Mouse (Mus musculus): ENCODE data around the gene Map4k3.

Gene Map4k3

DNA sequence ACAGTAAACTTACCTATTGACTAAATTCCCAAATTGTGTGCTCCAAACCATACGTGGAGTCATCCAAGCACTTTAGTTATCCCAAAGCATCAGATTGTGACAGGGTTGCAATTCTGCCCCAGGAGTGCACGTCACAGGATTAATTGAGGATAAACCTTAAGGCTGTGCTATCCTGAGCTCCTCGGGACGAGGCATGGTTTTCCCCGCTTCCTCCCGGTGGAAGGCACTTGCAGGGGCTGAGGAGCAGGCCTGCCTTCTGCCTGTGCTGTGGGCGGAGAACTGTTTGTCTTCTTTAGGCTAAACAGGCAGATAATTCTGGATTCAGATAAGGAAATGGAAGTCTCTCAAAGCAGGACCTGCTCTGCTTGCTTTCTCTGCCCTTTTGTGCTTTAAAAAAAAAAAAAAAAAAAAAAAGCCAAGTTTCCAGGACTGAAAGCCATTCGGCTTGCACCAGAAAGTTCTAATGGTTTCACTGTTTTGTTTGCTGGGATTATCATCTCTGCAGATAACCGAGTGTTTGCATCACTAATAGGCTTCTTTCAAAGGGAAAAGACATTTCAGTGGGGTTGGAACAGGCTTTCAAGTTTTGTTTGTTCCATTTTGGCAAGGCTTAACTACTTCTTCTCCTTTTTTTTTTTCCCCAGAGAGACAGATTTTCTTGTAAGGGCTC, 930 bp upstream of the Map4k3 start:
- peak; percentile 22 for DNase-seq

DNA sequence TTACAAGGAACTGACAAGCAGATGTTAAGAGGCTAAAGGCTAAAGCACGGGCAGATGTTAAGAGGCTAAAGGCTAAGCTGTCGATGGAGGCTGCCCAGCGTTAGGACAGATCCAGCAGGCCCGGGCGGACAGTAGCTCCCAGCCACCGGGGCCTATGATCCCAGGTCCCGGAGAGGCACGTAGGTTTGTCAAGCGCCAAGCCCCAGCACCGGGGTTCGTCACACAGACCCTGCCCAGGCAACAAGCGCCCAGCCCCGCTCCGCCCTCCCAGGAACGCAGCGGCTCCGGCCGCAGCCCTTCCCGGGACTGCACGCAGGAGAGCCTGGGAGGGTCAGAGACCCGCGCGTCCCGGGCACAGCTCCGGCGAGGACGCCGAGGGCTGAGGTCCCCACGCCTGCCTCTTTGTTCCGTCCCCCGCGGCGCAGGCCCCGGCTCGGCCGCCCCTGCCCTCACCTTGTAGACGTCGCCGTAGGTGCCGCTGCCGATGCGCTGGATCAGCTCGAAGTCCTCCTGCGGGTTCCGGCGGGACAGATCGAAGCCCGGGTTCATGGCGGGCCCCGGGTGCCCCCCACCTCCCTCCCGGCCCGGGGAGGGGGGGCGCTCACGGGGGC, 839 bp downstream of the Map4k3 start:
- peak; percentile 68 for DNase-seq

DNA sequence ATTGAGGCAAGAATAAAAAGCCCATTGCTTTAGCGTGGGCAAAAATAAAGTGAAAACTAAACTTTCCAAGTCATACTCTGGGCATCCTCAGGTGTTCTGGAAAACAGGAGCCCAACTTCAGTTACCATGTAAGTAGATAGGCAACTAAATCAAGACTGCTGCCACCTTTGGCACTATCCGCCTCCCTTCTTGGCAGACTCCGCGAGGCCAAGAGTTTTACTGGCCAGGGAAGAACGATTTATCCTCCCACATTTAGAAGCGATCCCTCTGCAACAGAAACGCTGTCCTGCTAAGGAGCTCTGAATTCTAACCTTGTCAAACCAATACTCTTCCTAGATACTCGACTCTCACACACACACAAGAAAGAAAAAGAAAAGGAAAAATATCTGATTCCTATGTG, 1.5 kb downstream of the Map4k3 start:
- DNase-seq = peak; percentile 25

DNA sequence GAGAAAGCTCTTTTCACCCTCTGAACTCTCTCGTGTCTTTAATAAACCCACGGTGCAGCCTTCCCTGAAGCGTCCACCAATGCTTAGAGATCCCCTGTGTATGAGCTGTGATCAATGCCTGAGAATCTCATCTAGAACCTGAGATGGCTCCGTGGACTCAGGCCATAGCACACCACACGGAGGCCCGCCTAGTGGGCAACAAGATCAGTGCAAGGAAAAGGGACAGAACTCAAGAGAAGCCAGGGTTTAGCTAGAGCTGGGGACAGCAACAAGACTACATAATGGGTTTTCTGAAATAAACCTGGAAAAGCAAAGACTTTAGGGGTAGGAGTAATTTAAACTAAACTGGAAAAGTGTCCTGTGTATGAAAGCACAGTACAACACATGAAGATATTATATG, 5.2 kb downstream of the Map4k3 start:
- DNase-seq = no peak

DNA sequence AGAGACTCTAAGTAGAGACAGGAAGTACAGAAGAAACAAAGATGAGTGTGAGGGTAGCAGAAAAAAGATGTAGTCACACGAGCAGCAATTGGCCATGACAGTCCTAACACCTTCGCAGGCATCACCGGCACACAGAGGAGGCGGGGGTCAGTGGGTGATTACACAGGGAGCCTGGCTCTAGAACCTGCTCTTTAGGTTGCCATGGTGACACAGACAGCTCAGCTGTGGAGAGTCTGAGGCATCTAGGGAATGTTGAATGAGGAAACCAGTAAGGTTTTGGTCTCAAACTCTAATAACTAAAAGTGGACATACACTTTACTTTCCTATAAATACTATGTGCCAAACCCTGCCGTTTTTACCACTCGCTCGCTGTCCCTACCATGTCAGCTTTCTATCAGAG, 6.6 kb downstream of the Map4k3 start:
- peak; percentile 25 for DNase-seq

DNA sequence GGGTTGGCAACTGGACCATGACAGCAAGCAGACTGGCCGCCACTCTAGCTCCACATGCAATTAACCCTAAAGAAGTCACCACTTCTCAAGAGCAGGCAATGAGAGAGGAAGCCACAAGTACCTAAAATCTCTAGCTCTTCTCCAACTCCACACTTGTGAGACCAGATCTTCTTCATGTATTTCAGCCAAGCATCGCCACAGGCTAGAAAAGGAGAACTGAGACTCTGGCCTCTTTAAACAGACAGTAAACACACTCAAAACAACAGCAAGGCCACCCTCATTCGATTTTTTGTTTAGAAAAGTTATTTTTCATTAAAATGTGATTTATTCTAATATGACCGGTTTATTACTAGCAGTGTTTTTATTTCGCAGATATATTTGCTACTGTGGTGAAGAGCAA, 9.0 kb downstream of the Map4k3 start:
- no peak for DNase-seq

DNA sequence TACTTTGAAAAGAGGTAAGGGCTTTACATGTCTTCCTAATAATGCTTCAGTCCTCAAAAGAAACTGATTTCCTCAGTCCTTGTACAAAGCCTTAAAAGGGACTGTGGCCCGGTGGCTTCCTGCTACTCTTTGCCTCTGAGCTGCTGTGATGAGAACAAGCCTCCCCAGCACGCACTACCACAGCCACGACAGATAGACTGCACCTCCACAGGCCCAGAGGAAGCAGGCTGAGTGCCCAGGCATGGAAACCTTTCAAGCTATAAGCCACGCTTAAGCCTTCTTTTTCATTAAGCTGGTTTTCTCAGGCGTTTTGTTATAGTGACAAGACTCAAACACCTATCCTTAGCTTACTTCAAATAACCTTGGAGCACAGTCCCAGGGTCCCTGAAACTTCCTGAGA, 10.0 kb downstream of the Map4k3 start:
- DNase-seq = no peak

DNA sequence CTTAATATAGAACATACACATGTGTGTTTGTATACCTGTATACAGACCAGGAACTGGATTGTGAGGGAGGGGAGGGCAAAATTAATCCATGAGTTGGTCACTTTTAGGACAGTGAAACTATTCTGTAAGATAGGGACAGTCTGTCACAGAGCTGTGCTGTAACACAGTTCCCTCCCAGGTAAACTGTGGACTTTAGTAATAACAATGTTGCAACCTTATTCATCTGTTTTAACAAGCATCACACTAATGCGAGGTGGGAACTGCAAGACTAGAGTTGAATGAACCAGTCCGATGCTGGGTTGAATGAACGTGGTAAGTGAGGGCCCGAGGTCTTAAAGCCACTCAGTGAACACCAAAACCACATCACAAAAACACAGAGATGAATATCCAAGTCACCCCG, 14.7 kb downstream of the Map4k3 start:
- DNase-seq = no peak

DNA sequence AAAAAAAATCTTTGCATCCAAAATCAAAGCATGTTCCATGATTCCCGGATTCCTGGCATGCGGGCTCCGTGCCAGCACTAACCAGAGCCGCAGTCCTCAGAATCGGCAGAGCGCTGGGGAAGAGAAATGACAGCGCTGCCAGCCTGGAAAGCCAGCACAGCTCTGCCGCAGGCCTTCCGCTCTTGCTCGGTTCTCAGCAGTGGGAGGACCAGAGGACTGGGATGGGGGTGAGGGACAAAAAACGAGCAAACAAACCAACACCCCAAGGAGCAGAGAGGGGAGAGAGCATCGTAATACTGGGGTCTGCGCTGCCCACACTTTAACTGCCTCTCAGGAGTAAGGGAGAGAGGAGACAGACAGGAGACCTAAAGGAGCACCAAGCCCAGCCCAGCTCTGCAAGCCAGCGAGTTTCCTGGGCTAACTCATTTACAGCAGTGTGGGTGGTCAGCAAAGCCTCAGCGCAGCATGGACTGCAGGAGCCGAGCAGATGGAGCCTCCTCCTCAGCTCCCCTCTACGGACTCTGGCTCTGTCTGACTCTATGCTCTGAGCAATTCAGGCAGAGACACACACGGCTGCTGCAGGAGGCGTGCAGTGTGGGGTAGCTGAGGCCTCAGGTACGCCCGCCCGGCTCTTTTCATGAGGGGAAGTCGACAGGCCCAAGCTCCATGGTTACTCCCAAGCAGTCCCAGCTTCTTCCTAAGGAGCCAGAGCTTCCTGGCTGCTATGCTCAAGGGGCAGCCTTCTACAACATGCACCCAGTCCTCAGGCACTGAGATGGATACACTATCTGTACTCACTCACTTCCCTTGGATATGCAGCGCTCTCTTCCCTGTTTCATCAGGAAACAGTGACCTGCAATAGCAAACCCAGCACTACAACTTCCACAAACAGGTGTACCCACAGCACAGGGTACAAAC, 18.1 kb downstream of the Map4k3 start:
- peak; percentile 75 for DNase-seq

DNA sequence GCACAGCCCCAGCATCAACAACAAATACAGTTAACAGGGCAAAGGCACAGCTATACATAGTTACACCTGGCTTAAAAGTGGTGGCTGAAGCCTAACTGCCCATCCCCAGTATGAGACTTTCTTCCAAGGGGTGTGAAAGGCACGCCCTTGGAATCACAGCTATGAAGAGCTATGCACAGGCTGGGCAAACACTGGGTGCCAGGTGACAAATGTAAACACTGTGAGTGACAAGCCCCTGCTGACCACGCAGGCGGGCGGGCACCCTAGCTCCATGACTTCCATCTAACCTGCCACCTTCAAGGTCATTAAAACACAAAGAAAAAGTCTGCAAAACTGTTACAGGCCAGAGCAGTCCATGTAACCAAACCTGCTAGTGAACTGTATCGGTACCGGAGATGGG, 19.5 kb downstream of the Map4k3 start:
- DNase-seq = no peak

DNA sequence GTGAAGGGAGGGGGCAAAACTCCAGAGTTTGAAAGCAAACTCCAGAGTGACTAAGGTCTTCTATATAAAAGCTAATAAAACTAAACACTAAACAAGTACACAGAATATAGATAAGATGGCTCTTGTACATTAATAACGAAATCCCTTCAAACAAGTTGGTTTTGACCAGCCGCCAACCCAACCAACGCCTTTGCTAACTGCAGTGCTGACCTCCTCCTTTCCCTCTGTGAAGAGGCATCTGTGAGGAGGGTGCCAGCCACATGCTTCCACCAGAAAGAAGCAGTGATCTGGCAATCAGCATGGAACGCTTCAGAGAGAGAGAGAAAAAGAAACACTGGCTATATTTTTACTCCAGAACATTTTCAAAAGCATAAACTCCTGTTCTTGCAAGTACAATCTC, 21.1 kb downstream of the Map4k3 start:
- no peak for DNase-seq

DNA sequence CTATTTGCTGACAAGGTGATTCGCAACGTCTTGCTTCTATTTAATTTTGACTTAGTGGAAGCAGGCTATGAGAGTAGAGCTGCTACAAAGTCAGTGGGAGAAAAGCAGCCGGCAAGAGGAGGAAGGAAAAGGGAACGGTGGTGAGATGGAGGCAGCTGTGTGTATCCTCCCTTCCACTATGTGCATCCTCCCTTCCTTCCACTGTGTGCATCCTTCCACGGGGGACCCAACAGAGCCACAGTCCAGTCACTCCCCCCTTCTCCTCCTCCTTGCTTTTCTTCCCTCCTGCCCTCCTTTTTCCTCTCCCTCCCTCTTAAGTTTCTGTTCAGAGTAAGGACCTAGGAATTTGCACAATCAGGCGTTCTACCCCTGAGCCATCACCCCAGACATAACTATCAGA, 21.7 kb downstream of the Map4k3 start:
- no peak for DNase-seq

DNA sequence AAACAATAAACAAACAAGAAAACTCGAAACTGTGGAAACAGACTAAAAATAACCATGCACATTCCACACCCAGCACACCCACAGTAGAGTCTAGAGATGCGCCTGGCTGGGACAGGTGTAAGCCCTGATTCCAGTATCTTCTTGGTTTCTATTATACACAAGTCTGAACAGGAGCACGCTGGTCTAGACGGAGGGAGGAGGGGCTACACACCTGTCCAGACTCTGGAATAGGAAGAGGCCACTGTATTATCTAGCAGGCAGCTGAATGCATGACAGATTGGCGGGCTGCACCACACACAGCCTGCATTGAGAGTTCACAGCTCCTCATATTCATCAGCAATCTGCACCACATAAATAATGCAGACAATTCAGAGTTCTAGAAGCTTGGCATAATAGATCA, 26.6 kb downstream of the Map4k3 start:
- no peak for DNase-seq

DNA sequence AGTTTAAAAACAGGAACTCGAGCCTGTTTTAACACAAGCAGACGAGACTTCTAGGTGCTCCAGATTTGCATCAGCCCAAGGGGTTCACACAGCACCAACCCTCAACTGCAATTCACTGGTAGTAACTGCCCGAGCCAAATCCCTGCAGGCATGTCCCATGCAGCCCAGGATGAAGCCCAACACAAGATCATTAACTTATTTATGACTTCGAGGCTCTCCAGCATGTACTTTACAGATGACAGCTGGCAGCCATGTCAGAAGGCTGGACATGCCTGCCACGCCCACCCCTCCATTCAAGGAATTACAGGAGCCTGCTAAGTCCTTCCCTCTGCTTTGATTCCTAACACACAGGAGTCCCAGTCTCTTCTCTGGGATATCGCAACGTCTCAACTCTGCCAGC, 29.4 kb downstream of the Map4k3 start:
- DNase-seq = no peak

DNA sequence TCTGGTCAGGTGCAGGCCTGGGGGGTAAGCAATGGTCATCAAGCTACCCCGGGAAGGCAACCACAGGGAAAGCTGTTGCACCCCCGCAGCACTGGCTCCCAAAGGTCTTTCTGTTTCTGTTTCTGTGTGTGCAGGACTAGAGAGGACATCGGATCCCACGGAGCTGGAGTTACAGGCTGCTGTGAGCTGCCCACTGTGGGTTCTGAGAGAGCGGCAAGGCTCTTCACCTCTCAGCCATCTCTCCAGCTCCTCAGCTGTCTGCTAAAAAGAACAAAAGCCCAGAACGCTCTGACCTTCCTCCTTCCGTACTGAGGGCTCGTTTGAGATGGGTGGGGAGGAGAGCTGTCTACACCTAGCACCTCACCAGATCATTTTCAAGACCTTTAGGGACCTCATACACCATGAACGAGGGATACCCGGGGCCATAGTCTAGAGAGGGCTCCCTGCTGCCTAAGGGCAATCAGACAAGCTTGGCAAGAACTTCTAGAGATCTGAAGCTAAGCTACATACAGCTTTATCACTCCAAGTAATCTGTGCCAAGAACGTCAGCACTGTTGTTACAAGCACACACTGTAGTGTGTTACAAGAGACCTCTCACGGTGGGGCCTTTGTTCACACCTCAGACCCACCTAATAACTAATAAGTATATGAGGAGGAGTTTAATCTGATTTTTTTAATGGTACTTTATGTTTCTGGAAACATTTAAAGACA, 29.9 kb downstream of the Map4k3 start:
- no peak for DNase-seq

DNA sequence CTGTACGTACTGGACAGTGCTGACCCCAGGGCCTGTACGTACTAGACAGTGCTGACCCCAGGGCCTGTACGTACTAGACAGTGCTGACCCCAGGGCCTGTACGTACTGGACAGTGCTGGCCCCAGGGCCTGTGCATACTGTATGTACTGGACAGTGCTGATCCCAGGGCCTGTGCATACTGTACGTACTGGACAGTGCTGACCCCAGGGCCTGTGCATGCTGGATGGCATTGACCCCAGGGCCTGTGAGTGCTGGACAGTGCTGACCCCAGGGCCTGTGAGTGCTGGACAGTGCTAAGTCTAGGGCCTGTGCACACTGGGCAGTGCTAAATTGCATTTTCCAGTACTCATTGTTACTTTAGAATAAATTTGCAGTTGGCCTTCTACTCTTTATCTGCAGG, 31.3 kb downstream of the Map4k3 start:
- DNase-seq = no peak

DNA sequence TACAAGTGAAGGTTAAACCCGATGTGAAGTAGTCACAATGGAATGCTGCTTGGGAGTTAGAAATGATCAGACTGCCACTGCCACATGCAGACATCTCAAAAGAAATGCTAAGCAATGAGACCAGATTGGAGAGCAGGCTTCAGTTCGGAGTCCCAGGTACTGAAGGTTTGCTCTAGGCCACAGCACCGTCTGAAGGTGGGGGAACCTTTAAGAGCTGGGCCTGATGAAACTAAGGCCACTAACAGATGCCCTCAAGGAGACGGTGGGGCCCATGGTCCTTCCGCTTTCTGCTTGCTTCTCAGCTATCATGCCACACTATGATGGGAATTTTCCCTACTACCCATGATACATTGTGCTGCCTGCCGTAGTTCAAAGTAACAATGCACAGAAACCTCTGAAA, 32.1 kb downstream of the Map4k3 start:
- DNase-seq = no peak

DNA sequence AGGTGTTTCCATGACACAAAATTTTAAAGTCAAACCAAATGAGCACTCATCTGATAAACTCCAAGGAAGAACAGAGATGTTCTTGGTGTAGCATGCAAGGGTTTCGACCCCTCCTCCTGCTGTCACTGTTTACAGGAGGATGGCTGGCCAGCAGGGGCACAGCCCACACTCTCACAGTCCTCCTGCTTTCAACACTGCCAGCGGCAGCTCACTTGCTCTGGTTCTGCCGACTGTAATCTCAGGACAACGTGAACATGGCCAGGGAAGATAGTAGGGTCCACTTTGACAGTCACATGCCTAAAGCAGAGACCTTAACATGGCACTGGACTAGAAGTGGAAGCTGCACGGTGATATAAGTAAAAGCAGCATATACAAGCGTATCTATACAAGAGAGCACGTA, 34.6 kb downstream of the Map4k3 start:
- DNase-seq = no peak

DNA sequence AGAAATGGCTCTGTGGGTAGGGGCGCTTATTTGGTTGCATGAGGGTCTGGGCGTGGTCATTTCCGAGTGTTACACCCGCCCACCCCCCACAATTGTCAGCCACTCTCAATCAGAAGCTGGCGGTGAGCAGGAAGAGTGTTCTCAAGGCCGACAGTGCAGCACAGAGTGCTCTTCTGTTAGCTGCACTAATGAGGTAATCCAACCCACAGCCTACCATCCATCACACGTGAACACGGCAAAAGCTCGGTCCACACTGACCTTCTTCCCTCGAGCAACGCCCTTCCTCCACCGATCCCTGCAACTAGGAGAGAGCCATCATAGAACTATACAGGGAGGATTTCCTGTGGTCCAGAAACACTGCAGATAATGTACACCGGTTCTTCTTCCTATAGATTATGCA, 36.1 kb downstream of the Map4k3 start:
- DNase-seq = no peak

DNA sequence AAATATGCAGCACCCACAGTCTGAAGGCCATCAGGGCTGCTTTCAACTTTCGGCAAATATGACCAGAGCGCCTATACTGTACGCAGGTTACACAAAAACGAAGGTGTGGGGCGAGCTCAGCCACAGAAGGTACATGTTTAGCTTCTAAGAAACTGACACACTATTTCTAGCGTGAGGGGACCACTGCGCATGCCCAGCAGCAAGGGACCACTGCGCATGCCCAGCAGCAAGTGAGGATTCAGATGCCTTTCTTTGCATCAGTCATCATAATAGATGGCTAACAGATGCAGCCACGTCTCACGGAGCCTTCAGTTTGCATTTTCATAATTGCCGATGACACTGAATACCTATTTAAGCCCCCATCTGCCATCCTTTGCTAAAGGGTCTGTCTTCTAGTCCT, 39.6 kb downstream of the Map4k3 start:
- DNase-seq = no peak

DNA sequence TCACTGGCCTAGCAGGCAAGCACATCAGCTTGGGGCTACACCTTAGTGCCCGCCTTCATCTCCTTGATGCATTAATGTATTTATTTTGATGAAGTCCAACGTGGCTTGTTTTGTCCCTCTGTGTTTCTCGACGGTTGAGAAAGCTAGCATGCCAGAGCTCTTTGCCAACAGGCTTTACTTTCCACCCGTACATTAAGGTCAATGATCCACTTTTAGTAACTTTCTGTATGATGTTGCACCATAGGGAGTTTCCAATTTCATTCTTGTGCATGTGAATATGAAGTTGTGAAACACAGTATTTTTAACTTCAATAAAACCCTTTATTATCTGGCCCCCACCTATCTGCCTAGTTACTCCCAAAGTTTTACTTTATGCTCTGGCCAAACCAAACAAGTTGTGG, 42.2 kb downstream of the Map4k3 start:
- no peak for DNase-seq

DNA sequence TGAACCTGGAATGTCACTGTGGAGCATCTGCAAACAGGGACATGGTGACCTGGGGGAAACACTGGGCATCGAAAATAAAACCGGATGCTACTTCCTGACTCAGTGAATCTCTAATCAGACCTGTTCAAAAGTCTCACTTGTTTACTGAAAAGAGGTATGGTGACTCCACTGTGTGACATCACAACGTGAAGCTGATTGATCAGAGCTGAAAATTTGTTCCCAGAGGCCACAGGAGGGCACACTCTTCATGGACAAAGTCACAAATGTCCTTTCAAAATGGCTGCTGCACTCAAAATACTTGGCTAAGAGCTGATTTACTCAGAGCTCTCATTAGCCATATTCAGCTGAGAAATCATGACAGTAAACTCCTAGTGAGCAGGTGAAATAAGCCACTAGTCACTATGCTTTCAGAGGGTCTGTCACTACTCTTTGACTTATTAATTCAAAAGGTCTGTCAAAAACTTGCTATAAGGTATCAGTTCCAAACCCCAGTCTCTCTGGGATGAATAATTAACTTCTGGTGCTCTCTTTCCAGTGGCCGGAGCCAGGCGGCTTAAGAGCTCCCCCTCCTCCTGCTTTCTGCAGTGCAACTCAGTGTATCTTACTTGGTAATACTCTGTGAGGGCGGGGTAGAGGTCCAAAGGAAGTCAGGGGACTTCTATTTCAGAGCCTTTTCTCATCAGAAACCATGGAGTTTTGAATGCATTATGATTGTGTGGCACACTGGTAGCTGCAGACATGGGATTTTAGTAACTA, 44.3 kb downstream of the Map4k3 start:
- DNase-seq = peak; percentile 56

DNA sequence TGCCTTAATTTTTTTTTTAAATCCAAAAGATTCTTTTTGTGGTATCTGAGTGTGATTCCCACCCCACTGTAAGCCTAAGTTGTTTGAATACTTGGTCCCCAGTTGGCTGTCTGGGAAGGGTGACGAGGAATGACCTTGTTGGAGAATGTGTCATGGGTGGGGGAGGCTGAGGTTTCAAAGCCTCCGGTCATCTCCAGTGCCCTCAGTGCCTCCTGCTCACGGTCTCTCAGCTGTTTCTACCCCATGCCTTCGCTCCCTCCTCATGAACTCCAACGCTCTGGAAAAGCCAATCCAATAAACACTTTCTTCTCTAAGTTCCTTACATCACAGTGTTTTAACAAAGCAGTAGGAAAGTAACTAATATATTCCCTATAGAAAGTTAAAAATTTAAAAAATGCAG, 45.2 kb downstream of the Map4k3 start:
- DNase-seq = no peak

Measured in embryo, embryonic 11 days (tissue).